Mouse (Mus musculus): ENCODE measurements at regions not wholly inside any gene's neighbourhood (a gene's known extent, or its start where the extent isn't known, plus 50 kb on each side); places are given as distances from the start of the nearest gene placed in this dataset.

DNA sequence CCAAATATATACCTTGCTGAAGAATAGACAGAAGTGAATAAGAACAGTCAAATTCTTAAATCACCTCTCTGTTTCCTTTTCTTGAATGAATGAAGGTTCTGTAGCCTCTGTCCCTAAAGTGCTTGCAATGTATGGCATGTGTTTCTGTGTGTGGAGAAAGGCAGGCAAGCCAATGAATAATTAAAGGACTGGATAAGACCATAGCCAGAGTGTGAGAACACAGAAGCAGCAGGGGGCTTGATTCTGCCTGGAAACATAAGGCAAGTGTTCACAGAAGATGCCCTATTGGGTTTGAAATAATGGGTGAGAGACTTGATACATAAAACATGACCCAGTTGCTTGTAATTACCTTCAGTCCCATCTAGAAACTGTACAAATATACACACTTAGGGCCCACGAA is 328.2 kb upstream of the Pbx1 start:
- no peak for TF ChIP-seq POLR2A (IDR thresholded peaks at IDR 0.05; ENCODE audit: extremely low read depth, insufficient read depth, low read length)
- TF ChIP-seq CTCF (IDR thresholded peaks at IDR 0.05; ENCODE audit: low read depth, low read length) = no peak

All from liver, adult 2 months (tissue).